Mouse (Mus musculus) neural tube, embryonic 12.5 days (tissue): ENCODE measurements at regions not wholly inside any gene's neighbourhood (a gene's known extent, or its start where the extent isn't known, plus 50 kb on each side); places are given as distances from the start of the nearest gene placed in this dataset.

ENCODE experiments used
- ATAC-seq: fragments of 200-750 bp; cut with Nextera tagmentation; 2 replicates; pipeline ENCODE4 v1.8.0; 2017; ENCODE audit warnings: low read depth, mild to moderate bottlenecking, moderate TSS enrichment, moderate library complexity; ENCODE audit not compliant: low FRiP score
- H3K27ac ChIP-seq: fragments of 300-500 bp; sonication (generic); 2 replicates; pipeline ENCODE4 v1.5.1; 2016
- H3K27me3 ChIP-seq: fragments of 300-500 bp; sonication (generic); replicated peaks from 2 replicates; pipeline ENCODE4 v1.6.1; 2016; ENCODE audit warnings: mild to moderate bottlenecking
- H3K36me3 ChIP-seq: fragments of 300-500 bp; sonication (generic); 2 replicates; pipeline ENCODE4 v1.6.1; 2016; ENCODE audit warnings: mild to moderate bottlenecking
- H3K4me1 ChIP-seq: fragments of 300-500 bp; sonication (generic); 2 replicates; pipeline ENCODE4 v1.6.1; 2016
- H3K4me2 ChIP-seq: fragments of 300-500 bp; sonication (generic); replicated peaks from 2 replicates; pipeline ENCODE4 v1.6.1; 2016; ENCODE audit warnings: mild to moderate bottlenecking
- H3K4me3 ChIP-seq: fragments of 300-500 bp; sonication (generic); 2 replicates; pipeline ENCODE4 v1.5.1; 2016
- H3K9ac ChIP-seq: fragments of 300-500 bp; sonication (generic); 2 replicates; pipeline ENCODE4 v1.6.1; 2016; ENCODE audit warnings: mild to moderate bottlenecking
- H3K9me3 ChIP-seq: fragments of 300-500 bp; sonication (generic); 2 replicates; pipeline ENCODE4 v1.6.1; 2016; ENCODE audit warnings: mild to moderate bottlenecking
- WGBS: fragments of 180-500 bp; shearing (Covaris S2); methylation state at CpG from one replicate; pipeline ENCODE4 v1.1.7; 2016; 5-methylcytosine and 5-hydroxymethylcytosine counted together

GRCm38 (mm10) chr6:108008323-108008722, 56.5 kb upstream of the Setmar start:
- Histone ChIP-seq H3K27me3 (no peaks in the 10 kb centered on the region), H3K4me1 (no peaks in the 10 kb centered on the region), H3K4me2 (no peak overlapping the region), H3K4me3 (no peak overlapping the region), H3K9me3 (no peaks in the 10 kb centered on the region), H3K27ac (no peak overlapping the region), H3K36me3 (no peaks in the 10 kb centered on the region), H3K9ac (no peak overlapping the region)
- ATAC-seq = no peak
- WGBS = 32% methylated on average over 1 of the region's 1 CpGs
